Mouse (Mus musculus): Measurements from ENCODE around the gene Pea15a. TPM values are rescaled to one million over a fixed set of nuclear protein-coding genes. Genes with fewer than 3 reads are reported as not detected.

Gene Pea15a
- polyA plus RNA-seq, 1 experiment from 2014 or later: 436 TPM

DNA sequence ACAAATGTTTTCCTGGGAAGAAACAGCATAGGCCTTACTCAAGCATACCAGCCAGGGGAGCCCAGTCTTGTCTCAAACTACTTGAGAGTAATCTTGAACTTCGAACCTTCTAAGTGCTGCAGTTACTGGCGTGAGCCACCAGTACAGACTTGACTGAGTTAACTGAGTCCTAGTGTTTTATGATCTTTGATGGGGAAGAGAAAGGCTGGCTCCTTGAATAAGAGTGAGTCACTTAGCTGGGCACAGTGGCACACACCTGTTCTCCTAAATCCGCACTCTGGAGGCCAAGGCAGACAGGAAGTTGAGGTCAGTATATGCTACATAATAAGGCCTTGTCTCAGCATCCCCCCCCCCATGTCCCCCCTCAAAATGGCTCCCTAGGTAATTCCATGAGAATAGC, 52.1 kb downstream of the Pea15a start:
- Histone ChIP-seq H3K4me2 (ENCODE audit: low read length) (no peak overlapping the region), H3K36me3 (ENCODE audit: control insufficient read depth, insufficient read depth, low read length) (peaks cover 58% of the 10 kb centered on the region)

DNA sequence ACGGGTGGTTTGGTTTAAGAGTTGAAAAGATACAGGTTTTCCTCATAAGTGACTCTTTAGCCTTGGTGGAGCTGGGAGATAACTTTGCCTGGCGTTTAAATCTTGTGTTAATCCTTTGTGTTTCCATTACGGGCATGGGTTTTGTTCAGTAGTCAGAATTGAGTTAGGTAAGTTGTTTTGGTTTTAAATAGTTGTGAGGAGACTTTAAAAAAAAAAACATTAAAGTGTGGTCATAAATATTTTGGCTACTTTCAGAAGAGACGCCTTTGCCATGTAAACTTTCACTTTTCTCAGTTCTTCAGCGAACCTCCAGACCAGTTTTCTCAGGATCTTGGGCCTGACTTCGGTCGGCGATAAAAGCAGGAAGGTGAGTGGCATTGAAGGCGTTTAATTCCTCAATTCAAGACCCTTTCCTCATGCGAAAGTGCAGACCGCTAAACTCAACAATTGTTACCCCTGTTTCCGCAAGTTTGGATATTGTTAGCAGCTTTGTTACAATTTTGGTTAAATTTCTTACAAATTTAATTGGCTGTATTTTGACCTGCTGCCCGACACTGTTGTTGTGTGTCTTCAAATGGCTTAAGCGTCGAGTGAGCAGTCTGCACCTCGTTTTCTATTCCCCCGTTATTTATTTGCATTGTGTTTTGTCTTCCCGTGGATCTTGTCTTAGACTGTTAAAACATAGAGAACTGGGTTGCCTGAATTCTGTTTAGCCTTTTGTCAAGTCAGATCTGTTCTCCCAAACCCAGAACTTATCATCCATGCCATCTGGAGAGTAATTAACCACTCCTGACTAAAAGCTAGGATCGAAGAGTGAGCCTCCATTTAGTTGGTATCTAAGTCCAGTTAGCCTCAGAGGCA, 57.4 kb downstream of the Pea15a start:
- H3K36me3 ChIP-seq (ENCODE audit: control insufficient read depth, insufficient read depth, low read length): peaks cover 37% of the 10 kb centered on the region
- H3K27me3 ChIP-seq (replicated peaks; ENCODE audit: control insufficient read depth, insufficient read depth, low read length): no peaks in the 10 kb centered on the region
- peak overlapping the region; percentile 93; the same call in 1 of the 2 replicates for H3K27ac ChIP-seq (ENCODE audit: low read depth, low read length)
- peaks cover 14% of the 10 kb centered on the region for H3K4me1 ChIP-seq (ENCODE audit: control insufficient read depth, insufficient read depth, low read length)
- no peaks in the 10 kb centered on the region for H3K9me3 ChIP-seq (replicated peaks; ENCODE audit: control insufficient read depth, low read length)
- H3K4me3 ChIP-seq (ENCODE audit: low read depth, low read length): peak overlapping the region; percentile 96
- ATAC-seq (no peak), DNase-seq (ENCODE audit: low spot score) (peak; percentile 8)
- 6% methylated on average over 19 of the region's 19 CpGs for WGBS
- peak overlapping the region; percentile 82 for H3K4me2 ChIP-seq (ENCODE audit: low read length)
- H3K9ac ChIP-seq (ENCODE audit: low read length): peak overlapping the region; percentile 99

More for the DNA sequence above, 52.1 kb downstream of the Pea15a start:
- Histone ChIP-seq H3K4me1 (ENCODE audit: control insufficient read depth, insufficient read depth, low read length) (peaks cover 4% of the 10 kb centered on the region), H3K27ac (ENCODE audit: low read depth, low read length) (no peak overlapping the region), H3K4me3 (ENCODE audit: low read depth, low read length) (no peak overlapping the region), H3K27me3 (replicated peaks; ENCODE audit: control insufficient read depth, insufficient read depth, low read length) (no peaks in the 10 kb centered on the region), H3K9ac (ENCODE audit: low read length) (no peak overlapping the region), H3K9me3 (replicated peaks; ENCODE audit: control insufficient read depth, low read length) (no peaks in the 10 kb centered on the region)
- no peak for DNase-seq (ENCODE audit: low spot score)
- 99% methylated on average over 3 of the region's 3 CpGs for WGBS
- no peak for ATAC-seq

DNA sequence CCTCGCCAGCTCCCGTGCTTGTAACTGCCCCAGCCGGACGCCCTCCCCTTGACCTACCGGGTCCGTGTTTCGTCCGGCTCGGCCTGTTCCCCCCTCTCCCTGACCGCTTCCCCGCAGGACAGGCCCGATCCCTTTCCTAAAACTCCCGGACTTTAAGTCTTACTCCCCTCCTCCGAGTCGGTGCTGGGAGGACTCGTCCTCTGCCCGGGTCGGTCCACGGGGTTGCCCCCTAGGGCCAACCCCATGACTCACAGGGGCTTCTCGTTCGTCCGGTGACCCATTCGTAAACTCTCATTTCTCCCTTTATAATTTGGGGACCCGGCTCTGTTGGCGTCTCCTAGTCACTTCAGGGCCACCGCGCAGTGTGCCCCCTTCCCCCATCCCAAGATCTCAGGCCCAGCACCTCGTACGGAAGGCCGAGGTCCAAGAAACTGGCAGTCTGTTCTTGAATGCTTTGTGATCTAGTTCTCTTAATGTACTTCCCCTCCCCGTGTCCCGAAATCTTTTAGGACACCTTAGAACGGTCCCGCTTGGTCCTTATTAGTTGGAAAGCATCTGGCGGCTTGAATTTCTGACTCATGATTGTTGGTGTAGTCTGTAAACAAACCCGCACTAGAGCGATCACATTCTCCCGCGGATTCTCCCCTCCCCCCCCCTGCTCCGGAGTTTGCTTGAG, 58.2 kb downstream of the Pea15a start:
- ATAC-seq: peak; percentile 56
- peak overlapping the region; percentile 99 for H3K9ac ChIP-seq (ENCODE audit: low read length)
- WGBS: under 1% methylated on average over 40 of the region's 40 CpGs

DNA sequence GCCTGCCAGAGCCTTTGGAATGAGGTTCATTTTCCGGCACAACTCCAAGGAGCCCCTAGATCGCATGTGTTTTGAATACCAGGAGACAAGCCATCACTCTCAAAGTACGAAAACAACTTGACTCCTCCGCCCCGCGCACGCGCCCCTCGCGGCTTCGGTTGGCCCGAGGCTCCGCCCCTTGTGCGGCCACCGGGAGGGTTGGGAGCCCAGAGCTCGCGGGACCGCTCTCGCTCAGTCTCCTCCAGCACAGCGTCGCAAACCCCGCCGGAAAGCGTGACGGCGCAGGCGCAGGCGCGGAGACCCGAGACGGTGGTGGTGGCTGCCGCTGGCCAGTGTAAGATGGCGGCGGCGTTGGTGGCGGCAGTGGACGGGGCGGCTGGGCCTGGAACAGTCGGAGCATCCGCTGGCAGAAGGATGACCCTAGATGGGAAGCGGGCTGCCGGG, 58.7 kb downstream of the Pea15a start, which contains the start of gene Dcaf8:
Dcaf8 (plus strand) TSS at position 250 of the 444 bp plus-strand sequence.
- under 1% methylated on average over 39 of the region's 42 CpGs for WGBS
- Histone ChIP-seq H3K27me3 (replicated peaks; ENCODE audit: control insufficient read depth, insufficient read depth, low read length) (no peaks in the 10 kb centered on the region), H3K36me3 (ENCODE audit: control insufficient read depth, insufficient read depth, low read length) (peaks cover 24% of the 10 kb centered on the region), H3K27ac (ENCODE audit: low read depth, low read length) (peak within 1 kb of the TSS; percentile 93), H3K4me1 (ENCODE audit: control insufficient read depth, insufficient read depth, low read length) (peaks cover 14% of the 10 kb centered on the region), H3K4me2 (ENCODE audit: low read length) (peak within 1 kb of the TSS; percentile 82), H3K9me3 (replicated peaks; ENCODE audit: control insufficient read depth, low read length) (no peaks in the 10 kb centered on the region), H3K9ac (ENCODE audit: low read length) (peak within 1 kb of the TSS; percentile 99), H3K4me3 (ENCODE audit: low read depth, low read length) (peak within 1 kb of the TSS; percentile 96)
- ATAC-seq: peak; percentile 99
- peak; percentile 98 for DNase-seq (ENCODE audit: low spot score)

More for the DNA sequence above, 58.2 kb downstream of the Pea15a start:
- H3K4me1 ChIP-seq (ENCODE audit: control insufficient read depth, insufficient read depth, low read length): peaks cover 14% of the 10 kb centered on the region
- H3K9me3 ChIP-seq (replicated peaks; ENCODE audit: control insufficient read depth, low read length): no peaks in the 10 kb centered on the region
- peak; percentile 46 for DNase-seq (ENCODE audit: low spot score)
- peaks cover 29% of the 10 kb centered on the region for H3K36me3 ChIP-seq (ENCODE audit: control insufficient read depth, insufficient read depth, low read length)
- peak overlapping the region; percentile 96 for H3K4me3 ChIP-seq (ENCODE audit: low read depth, low read length)
- H3K27me3 ChIP-seq (replicated peaks; ENCODE audit: control insufficient read depth, insufficient read depth, low read length): no peaks in the 10 kb centered on the region
- peak overlapping the region; percentile 82 for H3K4me2 ChIP-seq (ENCODE audit: low read length)
- H3K27ac ChIP-seq (ENCODE audit: low read depth, low read length): peak overlapping the region; percentile 93

Other genes starting within 250 kb of the Pea15a start
- 45.1 and 55.8 TPM in 2 replicates for gene Vangl2, start 178.4 kb downstream of the Pea15a start, polyA plus RNA-seq (2014; fragmentation: Nextera tagmentation; extraction: Ambion mirVana)
- 4.5 and 7.4 TPM in 2 replicates for gene Nhlh1, start 149.2 kb downstream of the Pea15a start, polyA plus RNA-seq (2014; fragmentation: Nextera tagmentation; extraction: Ambion mirVana)
- 123 and 148 TPM in 2 replicates for gene Copa, start 124.3 kb downstream of the Pea15a start, polyA plus RNA-seq (2014; fragmentation: Nextera tagmentation; extraction: Ambion mirVana)
- gene Ncstn, start 124.0 kb downstream of the Pea15a start, polyA plus RNA-seq (2014; fragmentation: Nextera tagmentation; extraction: Ambion mirVana): 81.3 and 93.7 TPM in 2 replicates
- gene Pex19, start 80.0 kb downstream of the Pea15a start, polyA plus RNA-seq (2014; fragmentation: Nextera tagmentation; extraction: Ambion mirVana): 159 TPM in 2 replicates
- 76.1 and 83.1 TPM in 2 replicates for gene Dcaf8, start 58.7 kb downstream of the Pea15a start, polyA plus RNA-seq (2014; fragmentation: Nextera tagmentation; extraction: Ambion mirVana)
- gene Casq1, start 13.1 kb upstream of the Pea15a start, polyA plus RNA-seq (2014; fragmentation: Nextera tagmentation; extraction: Ambion mirVana): 3.8 and 4.0 TPM in 2 replicates
- gene Atp1a4, start 51.6 kb upstream of the Pea15a start, polyA plus RNA-seq (2014; fragmentation: Nextera tagmentation; extraction: Ambion mirVana): 0.08 and 0.12 TPM in 2 replicates
- gene Igsf8, start 54.8 kb upstream of the Pea15a start, polyA plus RNA-seq (2014; fragmentation: Nextera tagmentation; extraction: Ambion mirVana): 132 and 147 TPM in 2 replicates
- 12.9 and 19.8 TPM in 2 replicates for gene Atp1a2, start 91.3 kb upstream of the Pea15a start, polyA plus RNA-seq (2014; fragmentation: Nextera tagmentation; extraction: Ambion mirVana)
- gene Kcnj9, start 122.5 kb upstream of the Pea15a start, polyA plus RNA-seq (2014; fragmentation: Nextera tagmentation; extraction: Ambion mirVana): 1.3 and 1.5 TPM in 2 replicates
- 1.5 and 1.6 TPM in 2 replicates for gene Kcnj10, start 134.4 kb upstream of the Pea15a start, polyA plus RNA-seq (2014; fragmentation: Nextera tagmentation; extraction: Ambion mirVana)
- 4.8 and 5.1 TPM in 2 replicates for gene Pigm, start 169.7 kb upstream of the Pea15a start, polyA plus RNA-seq (2014; fragmentation: Nextera tagmentation; extraction: Ambion mirVana)

All from forebrain, embryonic 14.5 days (tissue).